9 mouse cellular contexts compared by ENCODE assay signal in genomic region chr5:139282191-139282590, GRCm38 (mm10). TPM values are rescaled to one million over a fixed set of nuclear protein-coding genes. Genes with fewer than 3 reads are reported as not detected.
DNase-seq lines count a peak whose midpoint lies in the region; ATAC-seq and TF ChIP-seq lines count a peak whose summit lies in the region.
"Had no signal": no experiment of that assay in that cellular context is flagged by ENCODE, and none has a peak within 500 bp of the region (broad histone marks: within the 10 kb centered on the region; RNA-seq: fewer than 3 reads in every experiment).

No protein-coding gene starts in this region.

- WGBS in forebrain, embryonic 12.5 days: 5% methylated on average over 15 of the region's 15 CpGs
- WGBS in lung, adult 2 months: 5% methylated on average over 15 of the region's 15 CpGs
- 7% methylated on average over 15 of the region's 15 CpGs for WGBS in olfactory bulb, adult 2 months

- no peaks in the 10 kb centered on the region for H3K9me3 ChIP-seq in forebrain, embryonic 12.5 days

- H3K4me2 ChIP-seq in forebrain, embryonic 12.5 days: no peak overlapping the region

- DNase-seq in ES-CJ7 (ENCODE audit: low read depth, low spot score): peak; percentile 74
- peak; percentile 71 for DNase-seq in c-Kit-positive CD71-positive TER-119-positive erythroid progenitor cells, embryonic 14.5 days (ENCODE audit: low spot score)
- DNase-seq in heart, postnatal 14 days: peak; percentile 85 to 93
- DNase-seq in kidney, postnatal 4 days: peak; percentile 93 to 94
- peak; percentile 88 for DNase-seq in lung, adult 2 months
- DNase-seq in testis, postnatal 14 days (ENCODE audit: low spot score): peak; percentile 68

- no peak overlapping the region for H3K4me3 ChIP-seq in forebrain, embryonic 12.5 days (replicated peaks)
- no peak overlapping the region for H3K4me3 ChIP-seq in lung, adult 2 months (replicated peaks; ENCODE audit: extremely low read depth, low read depth, low read length)
- H3K4me3 ChIP-seq in olfactory bulb, adult 2 months (ENCODE audit: insufficient read depth, low read depth, low read length): no peak overlapping the region

- no peak for TF ChIP-seq POLR2A in lung, adult 2 months (IDR thresholded peaks at IDR 0.05; ENCODE audit: borderline replicate concordance, extremely low read depth, low read depth, low read length)
- no peak for TF ChIP-seq POLR2A in olfactory bulb, adult 2 months (IDR thresholded peaks at IDR 0.05; ENCODE audit: insufficient read depth, low read depth, low read length)

- ATAC-seq in forebrain, embryonic 12.5 days (ENCODE audit: low FRiP score): peak; percentile 65

- H3K9ac ChIP-seq in forebrain, embryonic 12.5 days: no peak overlapping the region

- 0 out of 2 replicates have a peak, but pooled peaks cover 5% of the 10 kb centered on the region for H3K4me1 ChIP-seq in forebrain, embryonic 12.5 days
- no peaks in the 10 kb centered on the region; the same call in 1 of the 2 replicates for H3K4me1 ChIP-seq in lung, adult 2 months (ENCODE audit: control insufficient read depth, insufficient read depth, low read length)
- H3K4me1 ChIP-seq in olfactory bulb, adult 2 months (ENCODE audit: control insufficient read depth, insufficient read depth, low read length): peaks cover 8% of the 10 kb centered on the region; the same call in 1 of the 2 replicates

- peak; percentile 84 for TF ChIP-seq CTCF in lung, adult 2 months (IDR thresholded peaks at IDR 0.05; ENCODE audit: insufficient read depth, low read length)
- peak; percentile 84 for TF ChIP-seq CTCF in olfactory bulb, adult 2 months (IDR thresholded peaks at IDR 0.05; ENCODE audit: insufficient read depth, low read depth, low read length)

- H3K27me3 ChIP-seq in forebrain, embryonic 12.5 days: peaks cover 4% of the 10 kb centered on the region; the same call in 1 of the 2 replicates

- no peaks in the 10 kb centered on the region for H3K36me3 ChIP-seq in forebrain, embryonic 12.5 days (replicated peaks)

- intact Hi-C loops in heart, postnatal 14 days (cut with DNase I): loop anchor here (2.0 to 10.0 kb wide), 2 partner anchors 73 to 383 kb away; no protein-coding TSS in a partner anchor

- H3K27ac ChIP-seq in forebrain, embryonic 12.5 days: no peak overlapping the region
- no peak overlapping the region for H3K27ac ChIP-seq in olfactory bulb, adult 2 months (ENCODE audit: insufficient read depth, low read depth, low read length)
- H3K27ac ChIP-seq: macrophage had no signal

RNA-seq across cellular contexts. Expression of gene Get4, which starts 30.1 kb away (rescaled TPM):
- 138 and 141 TPM in 2 replicates for polyA plus RNA-seq in forebrain, embryonic 12.5 days (2016; fragmentation: Nextera tagmentation; extraction: Ambion mirVana)
- 10 to 100 TPM; 42.6 to 48.1 TPM for total RNA-seq in heart, postnatal 14 days (2021)
- 105 and 162 TPM in 2 replicates for polyA plus RNA-seq in lung, adult 2 months (2012; rRNA removed)
- not detected in 2 replicates for polyA plus RNA-seq in olfactory bulb, adult 2 months (2012; ENCODE audit: insufficient read depth, insufficient read length, low replicate concordance, missing spikeins)

RNA-seq across cellular contexts. Expression of gene Adap1, which starts 43.2 kb away (rescaled TPM):
- polyA plus RNA-seq in forebrain, embryonic 12.5 days (2016; fragmentation: Nextera tagmentation; extraction: Ambion mirVana): 2.3 and 3.3 TPM in 2 replicates
- total RNA-seq in heart, postnatal 14 days (2021): 1 to 10 TPM; 1.5 to 1.6 TPM
- polyA plus RNA-seq in lung, adult 2 months (2012; rRNA removed): 12.1 and 13.8 TPM in 2 replicates
- not detected in 2 replicates for polyA plus RNA-seq in olfactory bulb, adult 2 months (2012; ENCODE audit: insufficient read depth, insufficient read length, low replicate concordance, missing spikeins)

Comparison
In these comparisons a context has a peak if more than half of its experiments do, and no peak if none do; other contexts are left out.
1. RNA of gene Get4, which starts 30.1 kb away (polyA plus RNA-seq): 138 to 141 TPM in forebrain, embryonic 12.5 days and 105 to 162 TPM in lung, adult 2 months; not detected in olfactory bulb, adult 2 months; every median in the first group is over 100 times any median in the second.
2. Peak in every context shown above with its lines, with median percentiles within 50 percentile points of each other: DNase-seq.